Mouse (Mus musculus) embryonic fibroblast, embryonic 13.5 days (primary cell): ENCODE measurements around the gene Mrps23. TPM values are rescaled to one million over a fixed set of nuclear protein-coding genes. Genes with fewer than 3 reads are reported as not detected.

ENCODE experiments used
- H3K27ac ChIP-seq: 2 replicates; pipeline ENCODE4 v1.5.1; 2012; ENCODE audit warnings: low read length, control low read depth, inconsistent platforms; ENCODE audit not compliant: insufficient read depth
- H3K4me1 ChIP-seq: 2 replicates; pipeline ENCODE4 v1.6.1; 2011; ENCODE audit warnings: low read length; ENCODE audit not compliant: control insufficient read depth, insufficient read depth
- H3K4me3 ChIP-seq: 2 replicates; pipeline ENCODE4 v1.5.1; 2011; ENCODE audit warnings: mild to moderate bottlenecking, control low read depth, low read length; ENCODE audit not compliant: insufficient read depth
- CTCF ChIP-seq: IDR thresholded peaks from 2 replicates; pipeline ENCODE4 v1.5.1; 2011; ENCODE audit warnings: mild to moderate bottlenecking, control low read depth, low read length, moderate library complexity, borderline replicate concordance; ENCODE audit not compliant: insufficient read depth
- POLR2A ChIP-seq: IDR thresholded peaks from 2 replicates; pipeline ENCODE4 v1.6.1; 2011; ENCODE audit warnings: low read depth, mild to moderate bottlenecking, control low read depth, low read length, moderate library complexity
- polyA plus RNA-seq: library from polyadenylated mRNA; stranded (reverse); fragments of >200 nt; gene quantifications from 2 replicates; pipeline ENCODE4 v1.2.4, GENCODE M21; 2011; ENCODE audit warnings: low read depth; ENCODE audit not compliant: missing spikeins, insufficient read length

The Mrps23 gene
- polyA plus RNA-seq, result 71.7 and 98.7 TPM in 2 replicates

DNA sequence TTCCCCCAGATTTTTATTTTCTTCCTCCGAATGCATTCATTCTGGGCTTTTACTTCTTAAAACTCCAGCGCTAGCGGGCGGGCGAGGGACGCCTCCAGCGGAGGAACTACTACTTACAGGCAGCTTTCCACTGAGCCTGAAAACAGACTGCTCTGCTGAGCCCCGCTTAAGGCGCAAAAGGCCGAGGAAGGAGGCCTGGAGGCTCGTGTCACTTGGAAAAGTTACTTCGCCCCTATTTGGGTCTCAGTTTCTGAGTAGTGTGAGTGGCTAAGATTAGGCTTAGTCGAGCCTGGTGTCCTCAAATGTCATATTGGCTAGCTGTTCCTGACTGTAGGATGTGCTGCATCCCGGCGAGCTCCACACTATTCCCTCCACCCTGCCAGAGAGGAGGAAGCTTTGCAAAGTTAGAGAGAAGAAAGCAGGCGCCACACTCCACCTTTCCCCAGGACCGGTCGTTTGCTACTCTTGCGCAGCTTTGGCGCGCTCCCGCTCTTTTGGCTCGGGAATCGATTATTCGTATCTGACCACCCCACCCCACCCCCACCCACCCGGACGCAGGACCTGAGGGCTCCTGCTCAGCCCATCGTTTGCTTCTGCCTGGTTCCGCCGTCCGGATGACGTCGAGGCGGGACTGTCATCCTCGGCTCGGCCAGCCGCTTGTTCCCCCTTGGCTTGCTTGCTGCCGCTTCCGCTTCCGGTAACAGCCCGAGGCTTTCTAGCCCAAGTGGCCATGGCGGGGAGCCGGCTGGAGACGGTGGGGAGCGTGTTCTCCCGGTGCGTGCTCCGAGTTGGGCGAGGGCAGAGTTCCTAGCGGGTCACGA is at the start of gene Mrps23:
Gene Mrps23, plus strand, starts transcription at position 677 of the 821 bp plus-strand sequence.
- peak within 1 kb of the TSS; percentile 80 for H3K27ac ChIP-seq
- peak; percentile 95 for TF ChIP-seq POLR2A
- TF ChIP-seq CTCF, result no peak
- H3K4me1 ChIP-seq, result no peaks in the 10 kb centered on the region
- H3K4me3 ChIP-seq, result peak within 1 kb of the TSS; percentile 67

DNA sequence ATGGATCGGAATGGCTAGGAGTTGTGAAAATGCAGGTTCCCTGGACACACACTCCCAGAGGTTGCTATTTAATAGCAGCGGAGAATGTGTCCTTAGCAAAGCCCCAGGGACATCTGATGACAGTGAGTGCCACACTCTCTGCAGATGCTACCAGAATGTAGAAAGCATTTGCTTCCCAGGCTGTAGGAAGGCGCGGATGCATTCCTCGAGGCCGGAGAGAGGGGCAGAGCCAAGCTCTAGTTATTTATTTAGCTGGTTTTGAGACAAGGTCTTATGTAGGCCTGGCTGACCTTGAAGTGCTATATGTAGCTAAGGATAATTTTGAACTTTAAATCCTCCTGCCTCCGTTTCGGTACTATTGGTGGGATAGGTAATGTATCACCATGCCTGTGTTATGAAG is 49.7 kb upstream of the Mrps23 start:
- no peak for TF ChIP-seq POLR2A
- TF ChIP-seq CTCF, result no peak
- Histone ChIP-seq H3K27ac (no peak overlapping the region), H3K4me1 (peaks cover 10% of the 10 kb centered on the region; the same call in 1 of the 2 replicates), H3K4me3 (no peak overlapping the region)

DNA sequence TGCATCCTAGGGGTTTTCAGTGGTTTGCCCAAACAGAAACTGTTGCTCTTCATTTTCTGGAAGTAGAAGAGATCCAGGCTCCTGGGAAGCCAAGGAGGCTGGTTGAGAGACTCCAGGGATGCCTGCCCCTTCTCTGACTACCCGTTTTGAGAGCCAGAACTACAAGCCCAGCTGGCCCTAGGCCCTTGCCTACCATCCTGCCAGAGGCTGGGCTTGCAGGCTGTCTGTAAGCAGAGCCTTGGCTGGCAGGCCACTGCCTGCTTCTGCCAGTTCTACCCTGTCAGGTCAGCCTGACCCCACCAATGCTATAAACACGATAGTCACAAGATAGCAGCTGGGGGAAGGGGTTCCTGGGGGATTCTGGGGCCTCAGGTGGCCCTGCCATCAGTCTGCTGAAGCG is 48.7 kb upstream of the Mrps23 start:
- TF ChIP-seq POLR2A, result no peak
- TF ChIP-seq CTCF, result no peak
- peaks cover 14% of the 10 kb centered on the region for H3K4me1 ChIP-seq
- no peak overlapping the region for H3K27ac ChIP-seq
- no peak overlapping the region for H3K4me3 ChIP-seq

DNA sequence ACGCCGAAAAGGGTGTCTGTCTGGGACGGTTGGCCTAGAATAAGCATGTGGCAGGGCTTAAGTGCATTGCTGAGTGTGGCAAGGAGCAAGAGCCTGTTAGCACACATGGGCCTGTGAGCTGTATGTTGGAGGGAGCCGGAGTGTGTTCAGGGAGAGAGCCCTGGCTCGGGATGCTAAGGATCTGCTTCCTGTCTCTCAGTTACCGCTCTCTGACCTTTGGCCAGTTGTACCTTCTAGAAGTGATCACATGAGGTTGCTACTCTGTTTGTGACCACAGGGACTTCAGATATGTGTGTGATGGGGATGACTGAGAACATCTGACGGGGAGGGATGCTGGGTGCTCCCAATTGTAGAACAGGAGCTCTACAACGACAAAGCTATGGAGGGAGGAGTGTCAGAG is 48.2 kb upstream of the Mrps23 start:
- H3K4me3 ChIP-seq, result no peak overlapping the region
- TF ChIP-seq POLR2A (no peak), CTCF (no peak)
- H3K27ac ChIP-seq, result no peak overlapping the region
- H3K4me1 ChIP-seq, result peaks cover 15% of the 10 kb centered on the region

DNA sequence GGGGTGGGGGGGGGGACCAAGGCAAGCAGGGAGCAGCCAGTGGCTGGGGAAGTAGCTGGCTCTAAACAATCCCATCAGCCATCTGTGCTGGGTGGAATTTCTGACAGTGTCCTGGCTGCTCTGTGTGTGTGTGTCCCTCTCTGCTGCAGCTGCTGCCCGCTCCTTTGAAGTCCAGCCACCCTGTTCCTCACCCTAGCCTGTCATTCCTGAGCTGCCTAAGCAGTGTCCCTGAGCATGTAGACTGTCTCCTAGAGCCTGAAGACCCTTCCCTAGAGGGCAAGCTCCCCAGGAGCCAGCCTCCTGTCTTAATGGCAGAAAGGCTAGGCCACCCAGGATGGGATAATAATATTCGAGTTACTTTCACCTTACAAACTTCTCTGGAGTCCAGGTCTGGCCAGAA is 47.8 kb upstream of the Mrps23 start:
- Histone ChIP-seq H3K4me1 (peaks cover 11% of the 10 kb centered on the region), H3K27ac (no peak overlapping the region), H3K4me3 (no peak overlapping the region)
- no peak for TF ChIP-seq CTCF
- TF ChIP-seq POLR2A, result no peak

DNA sequence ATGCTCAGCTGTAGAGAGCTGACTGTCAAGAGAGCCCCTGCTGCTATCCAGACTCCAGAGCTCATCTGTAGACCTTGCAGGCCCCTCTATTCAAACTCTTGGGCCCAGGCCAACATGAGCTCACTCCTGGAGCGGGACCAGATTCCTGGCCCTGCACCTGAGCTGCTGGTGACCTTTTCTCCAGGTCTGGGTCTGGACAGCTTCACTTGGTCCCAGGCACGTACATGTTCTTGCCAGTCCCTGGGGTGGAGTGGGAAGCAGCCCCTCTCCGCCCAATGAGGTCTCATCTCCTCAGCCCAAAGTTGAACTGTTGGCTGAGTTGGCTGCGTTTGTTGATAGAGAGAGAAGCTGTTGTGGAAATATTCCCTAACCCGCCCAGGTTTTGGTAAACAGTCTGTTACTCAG is 45.3 kb upstream of the Mrps23 start:
- Histone ChIP-seq H3K4me1 (peaks cover 8% of the 10 kb centered on the region), H3K4me3 (no peak overlapping the region), H3K27ac (no peak overlapping the region)
- no peak for TF ChIP-seq POLR2A
- no peak for TF ChIP-seq CTCF

DNA sequence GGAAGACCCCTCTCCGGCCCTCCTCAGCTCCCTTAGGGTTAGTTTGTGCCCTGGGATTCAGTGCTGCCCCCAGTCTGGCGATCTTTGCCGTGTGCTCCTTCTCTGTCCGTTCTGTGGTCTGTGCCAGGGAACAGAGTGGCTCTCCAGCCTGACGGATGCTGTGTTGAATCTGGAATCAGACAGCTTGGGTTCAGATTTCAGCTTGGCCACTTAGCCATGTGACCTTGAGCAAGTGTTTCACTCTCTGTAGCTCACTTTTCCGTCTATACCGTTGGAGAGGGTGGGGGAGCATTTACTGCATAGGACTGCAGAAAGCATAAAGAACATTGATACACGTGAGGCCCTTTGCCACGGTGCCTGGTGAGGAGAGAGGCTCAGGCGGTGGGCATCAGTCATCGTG is 44.8 kb upstream of the Mrps23 start:
- H3K4me1 ChIP-seq, result peaks cover 11% of the 10 kb centered on the region
- H3K4me3 ChIP-seq, result no peak overlapping the region
- TF ChIP-seq POLR2A (no peak), CTCF (no peak)
- no peak overlapping the region for H3K27ac ChIP-seq

DNA sequence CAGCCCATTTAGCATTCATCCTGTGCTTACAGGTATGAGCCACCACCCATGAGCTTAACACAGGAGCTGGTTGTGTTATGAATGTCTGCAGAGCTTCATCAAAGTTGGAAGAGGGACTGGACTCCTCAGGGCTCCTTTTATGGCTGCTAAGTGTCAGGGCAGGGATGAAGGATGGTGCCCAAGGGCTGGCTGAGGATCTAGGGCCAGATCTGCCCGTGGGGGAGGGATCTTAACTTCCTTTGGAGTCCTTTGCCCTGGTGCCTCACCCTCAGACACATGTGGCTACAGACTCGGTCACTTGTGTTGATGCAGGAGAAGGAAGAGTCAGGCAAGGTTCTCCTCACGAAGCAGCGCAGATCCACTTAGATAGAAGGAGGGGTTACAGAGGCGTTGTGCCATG is 43.9 kb upstream of the Mrps23 start:
- H3K4me3 ChIP-seq, result no peak overlapping the region
- H3K4me1 ChIP-seq, result peaks cover 10% of the 10 kb centered on the region
- TF ChIP-seq CTCF (no peak), POLR2A (no peak)
- H3K27ac ChIP-seq, result no peak overlapping the region

DNA sequence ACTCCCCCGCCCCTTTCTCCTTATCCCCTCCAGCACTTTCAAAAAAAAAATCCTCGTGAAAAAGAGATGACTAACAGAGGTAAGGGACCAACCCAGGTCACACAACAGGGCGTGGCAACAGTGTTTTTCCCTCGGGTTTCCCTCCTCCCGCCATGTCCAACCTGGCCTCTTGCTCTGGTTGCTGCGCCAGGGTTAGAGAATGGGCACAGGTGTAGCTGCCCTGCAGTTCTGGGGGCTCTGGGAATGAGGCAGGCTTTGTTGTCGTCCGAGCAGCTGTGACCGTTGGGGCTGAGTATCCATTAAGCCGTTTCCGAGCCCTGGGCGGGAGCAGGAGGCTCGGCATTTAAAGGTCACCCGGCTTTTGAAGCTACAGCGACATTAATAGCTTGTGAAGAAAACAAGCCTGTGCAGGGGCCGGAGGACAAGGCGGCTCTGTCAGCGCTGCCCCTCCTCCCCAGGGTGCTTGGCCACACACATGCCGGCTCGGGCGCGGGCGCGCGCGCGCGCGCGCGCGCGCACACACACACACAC is 43.1 kb upstream of the Mrps23 start:
- Histone ChIP-seq H3K27ac (peak overlapping the region; percentile 34), H3K4me3 (0 out of 2 replicates have a peak overlapping the region, but pooled peaks have one; percentile 6), H3K4me1 (peaks cover 15% of the 10 kb centered on the region)
- no peak for TF ChIP-seq POLR2A
- no peak for TF ChIP-seq CTCF

- peak overlapping the region; percentile 34 for H3K27ac ChIP-seq
- peaks cover 20% of the 10 kb centered on the region for H3K4me1 ChIP-seq
- H3K4me3 ChIP-seq, result no peak overlapping the region
- TF ChIP-seq CTCF (peak; percentile 77), POLR2A (no peak)
Measured at GRCm38 (mm10) chr11:88161651-88162362, 42.4 kb upstream of the Mrps23 start.
